Mouse (Mus musculus) liver, postnatal 0 days (tissue): ENCODE data around the gene Hba-x.

ENCODE experiments used
- CTCF ChIP-seq: sonication (generic); IDR thresholded peaks from 2 replicates; pipeline ENCODE4 v1.5.1; 2016; ENCODE audit warnings: antibody characterized with exemption, low read depth
- EP300 ChIP-seq: IDR thresholded peaks from 2 replicates; pipeline ENCODE4 v1.6.1; 2016; ENCODE audit warnings: antibody characterized with exemption, low read depth, mild to moderate bottlenecking

GRCm38 (mm10) chr11:32243205-32243955 is 32.8 kb upstream of the Hba-x start:
- TF ChIP-seq EP300, result no peak
- TF ChIP-seq CTCF, result no peak
